Mouse (Mus musculus) bone marrow macrophage, adult 2 months (primary cell): ENCODE data around the gene Lima1.

ENCODE experiments used
- CTCF ChIP-seq: IDR thresholded peaks from 2 replicates; pipeline ENCODE4 v1.5.1; 2012; ENCODE audit warnings: low read depth, mild to moderate bottlenecking, low read length, moderate library complexity
- POLR2A ChIP-seq: IDR thresholded peaks from 2 replicates; pipeline ENCODE4 v1.6.1; 2012; ENCODE audit warnings: mild to moderate bottlenecking, low read depth, low read length, borderline replicate concordance

- TF ChIP-seq CTCF, result no peak
- TF ChIP-seq POLR2A, result no peak
Observed at GRCm38 (mm10) chr15:99847937-99848336, 27.3 kb downstream of the Lima1 start.
